Comparison of ENCODE assay signal across 18 mouse cellular contexts in genomic region chr6:106916683-106917289, GRCm38 (mm10).
"Had no signal": no experiment of that assay in that cellular context is flagged by ENCODE, and none has a peak within 500 bp of the region (broad histone marks: within the 10 kb centered on the region; RNA-seq: fewer than 3 reads in every experiment).

No protein-coding gene starts in this region.

- H3K4me2 ChIP-seq: kidney, embryonic 15.5 days; liver, embryonic 13.5 days; midbrain, embryonic 11.5 days had no signal

- H3K4me1 ChIP-seq: kidney, embryonic 15.5 days; liver, embryonic 13.5 days had no signal

- H3K4me3 ChIP-seq: kidney, embryonic 15.5 days; left cerebral cortex, adult 2 months; liver, embryonic 13.5 days had no signal

- H3K9ac ChIP-seq: kidney, embryonic 15.5 days; liver, embryonic 13.5 days had no signal

- H3K27ac ChIP-seq: kidney, embryonic 15.5 days; left cerebral cortex, adult 2 months; liver, embryonic 13.5 days; stomach, postnatal 0 days had no signal

- H3K9me3 ChIP-seq: kidney, embryonic 15.5 days; liver, embryonic 13.5 days had no signal

- H3K36me3 ChIP-seq: kidney, embryonic 15.5 days; liver, embryonic 13.5 days had no signal

- DNase-seq: kidney, postnatal 10 days; kidney, postnatal 36 days; layer of hippocampus, postnatal 36 days; liver, embryonic 13.5 days; lung, adult 2 months; lung, postnatal 14 days; lung, postnatal 4 days; midbrain, embryonic 14.5 days; right cerebral cortex, adult 18-20 months; right cerebral cortex, postnatal 14 days; right cerebral cortex, postnatal 4 days; thymus, adult 2 months; thymus, postnatal 14 days; thymus, postnatal 4 days had no signal

- H3K27me3 ChIP-seq: kidney, embryonic 15.5 days; liver, embryonic 13.5 days had no signal
